Mouse (Mus musculus) intestine, embryonic 15.5 days (tissue): ENCODE results near the gene Hils1. TPM values are rescaled to one million over a fixed set of nuclear protein-coding genes. Genes with fewer than 3 reads are reported as not detected.

Experiments
- ATAC-seq: fragments of 200-750 bp; cut with Nextera tagmentation; 2 replicates; pipeline ENCODE4 v1.8.0; 2017; ENCODE audit warnings: moderate TSS enrichment, moderate library complexity
- H3K27ac ChIP-seq: fragments of 300-500 bp; sonication (generic); 2 replicates; pipeline ENCODE4 v1.5.1; 2015; ENCODE audit warnings: mild to moderate bottlenecking, inconsistent platforms
- H3K27me3 ChIP-seq: fragments of 300-500 bp; sonication (generic); replicated peaks from 2 replicates; pipeline ENCODE4 v1.6.1; 2015; ENCODE audit warnings: inconsistent platforms
- H3K36me3 ChIP-seq: fragments of 300-500 bp; sonication (generic); 2 replicates; pipeline ENCODE4 v1.6.1; 2015; ENCODE audit warnings: inconsistent platforms
- H3K4me1 ChIP-seq: fragments of 300-500 bp; sonication (generic); replicated peaks from 2 replicates; pipeline ENCODE4 v1.6.1; 2015; ENCODE audit warnings: inconsistent platforms
- H3K4me2 ChIP-seq: fragments of 300-500 bp; sonication (generic); replicated peaks from 2 replicates; pipeline ENCODE4 v1.6.1; 2015; ENCODE audit warnings: mild to moderate bottlenecking, inconsistent platforms
- H3K4me3 ChIP-seq: fragments of 300-500 bp; sonication (generic); replicated peaks from 2 replicates; pipeline ENCODE4 v1.5.1; 2015; ENCODE audit warnings: inconsistent platforms
- H3K9ac ChIP-seq: fragments of 300-500 bp; sonication (generic); 2 replicates; pipeline ENCODE4 v1.6.1; 2015; ENCODE audit warnings: inconsistent platforms
- H3K9me3 ChIP-seq: fragments of 300-500 bp; sonication (generic); 2 replicates; pipeline ENCODE4 v1.6.1; 2016; ENCODE audit warnings: inconsistent platforms
- WGBS: fragments of 180-500 bp; shearing (Covaris S2); methylation state at CpG from one replicate; pipeline ENCODE4 v1.1.7; 2015; 5-methylcytosine and 5-hydroxymethylcytosine counted together
- polyA plus RNA-seq: library from polyadenylated mRNA; unstranded; fragments of >200 nt; fragmentation: Nextera tagmentation; extraction: Ambion mirVana; gene quantifications from 2 replicates; pipeline ENCODE4 v1.2.1, GENCODE M21; 2015

The Hils1 gene
- polyA plus RNA-seq, 1 experiment from 2014 or later, result not detected

- WGBS, result under 1% methylated on average over 63 of the region's 69 CpGs
- Histone ChIP-seq H3K4me1 (peaks cover 65% of the 10 kb centered on the region), H3K36me3 (no peaks in the 10 kb centered on the region), H3K4me2 (peak within 1 kb of the TSS; percentile 93), H3K9me3 (no peaks in the 10 kb centered on the region), H3K4me3 (peak within 1 kb of the TSS; percentile 91), H3K27me3 (no peaks in the 10 kb centered on the region), H3K27ac (peak within 1 kb of the TSS; percentile 92), H3K9ac (peak within 1 kb of the TSS; percentile 82)
- peak; percentile 84 for ATAC-seq
These were observed 23.6 kb downstream of the Hils1 start, which contains the start of gene Ppp1r9b for GRCm38 (mm10) chr11:94990749-94991577. TSS of gene Ppp1r9b (plus strand) at chr11:94991035.

DNA sequence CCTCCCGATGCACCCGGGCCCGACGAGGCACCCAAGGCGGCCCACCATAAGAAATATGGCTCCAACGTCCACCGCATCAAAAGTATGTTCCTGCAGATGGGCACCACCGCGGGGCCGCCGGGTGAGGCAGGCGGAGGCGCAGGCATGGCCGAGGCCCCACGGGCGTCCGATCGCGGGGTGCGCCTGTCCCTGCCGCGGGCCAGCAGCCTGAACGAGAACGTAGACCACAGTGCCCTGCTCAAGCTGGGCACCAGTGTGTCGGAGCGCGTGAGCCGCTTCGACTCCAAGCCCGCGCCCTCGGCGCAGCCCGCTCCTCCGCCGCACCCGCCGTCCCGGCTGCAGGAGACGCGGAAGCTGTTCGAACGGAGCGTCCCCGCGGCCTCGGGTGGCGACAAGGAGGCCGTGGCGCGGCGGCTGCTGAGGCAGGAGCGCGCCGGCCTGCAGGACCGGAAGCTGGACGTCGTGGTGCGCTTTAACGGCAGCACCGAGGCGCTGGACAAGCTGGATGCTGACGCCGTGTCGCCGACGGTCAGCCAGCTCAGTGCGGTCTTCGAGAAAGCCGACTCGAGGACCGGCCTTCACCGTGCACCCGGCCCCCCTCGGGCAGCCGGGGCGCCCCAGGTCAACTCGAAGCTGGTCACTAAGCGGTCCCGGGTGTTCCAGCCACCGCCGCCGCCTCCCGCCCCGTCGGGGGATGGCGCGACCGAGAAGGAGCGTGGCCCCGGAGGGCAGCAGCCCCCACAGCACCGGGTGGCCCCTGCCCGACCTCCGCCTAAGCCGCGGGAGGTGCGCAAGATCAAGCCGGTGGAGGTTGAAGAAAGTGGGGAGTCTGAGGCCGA is 24.5 kb downstream of the Hils1 start:
- peak overlapping the region; percentile 82 for H3K9ac ChIP-seq
- H3K36me3 ChIP-seq, result peaks cover 6% of the 10 kb centered on the region
- peaks cover 67% of the 10 kb centered on the region for H3K4me1 ChIP-seq
- WGBS, result under 1% methylated on average over 99 of the region's 99 CpGs
- H3K4me3 ChIP-seq, result peak overlapping the region; percentile 91
- no peak for ATAC-seq
- H3K27me3 ChIP-seq, result no peaks in the 10 kb centered on the region
- peak overlapping the region; percentile 93 for H3K4me2 ChIP-seq
- H3K27ac ChIP-seq, result peak overlapping the region; percentile 92
- no peaks in the 10 kb centered on the region for H3K9me3 ChIP-seq

GRCm38 (mm10) chr11:94992480-94992753 is 25.0 kb downstream of the Hils1 start:
- 3% methylated on average over 20 of the region's 20 CpGs for WGBS
- peak overlapping the region; percentile 82 for H3K9ac ChIP-seq
- peaks cover 6% of the 10 kb centered on the region for H3K36me3 ChIP-seq
- H3K27ac ChIP-seq, result peak overlapping the region; percentile 92
- no peaks in the 10 kb centered on the region for H3K9me3 ChIP-seq
- peaks cover 68% of the 10 kb centered on the region for H3K4me1 ChIP-seq
- H3K4me2 ChIP-seq, result peak overlapping the region; percentile 93
- H3K27me3 ChIP-seq, result no peaks in the 10 kb centered on the region
- H3K4me3 ChIP-seq, result peak overlapping the region; percentile 91
- ATAC-seq, result no peak

DNA sequence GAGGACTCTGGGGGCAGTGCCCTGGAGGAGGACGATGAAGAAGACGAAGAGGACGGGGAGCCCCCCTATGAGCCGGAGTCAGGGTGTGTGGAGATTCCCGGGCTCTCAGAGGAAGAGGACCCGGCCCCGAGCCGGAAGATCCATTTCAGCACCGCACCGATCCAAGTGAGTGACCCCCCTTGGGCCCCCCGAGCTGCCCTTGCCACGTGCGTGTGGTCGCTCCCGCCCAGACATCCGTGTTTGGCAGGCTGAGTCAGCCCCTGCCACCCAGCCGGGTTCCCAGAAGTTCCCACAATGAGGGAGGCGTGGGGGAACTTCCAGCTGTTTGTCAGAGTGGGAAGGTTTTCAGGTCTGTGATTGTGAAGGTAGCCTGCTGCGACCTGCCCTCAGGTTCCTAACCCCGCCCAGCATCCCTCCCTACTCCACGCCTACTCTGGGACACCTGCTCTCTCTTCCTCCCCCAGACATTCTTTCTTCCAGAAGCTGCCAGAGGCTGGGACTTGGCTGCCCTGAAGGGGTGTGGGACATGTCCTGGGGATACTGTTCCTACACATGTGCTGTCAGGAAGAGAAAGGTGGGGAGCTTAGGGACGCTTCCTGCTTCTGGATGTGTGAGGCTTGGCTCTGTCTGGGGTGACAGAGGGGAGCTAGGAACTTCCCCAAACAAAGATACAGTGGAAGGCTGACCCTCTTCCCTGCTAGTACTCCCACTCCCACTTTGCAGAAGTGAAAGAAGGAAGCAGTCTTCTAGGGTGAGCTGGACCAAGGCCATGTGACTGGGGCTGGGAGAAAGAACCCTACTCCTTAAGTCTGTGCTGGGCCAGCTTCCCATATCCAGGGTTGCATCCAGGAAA is 25.6 kb downstream of the Hils1 start:
- H3K27me3 ChIP-seq, result no peaks in the 10 kb centered on the region
- ATAC-seq, result peak; percentile 27; the same call in 1 of the 2 replicates
- H3K36me3 ChIP-seq, result peaks cover 9% of the 10 kb centered on the region
- H3K9me3 ChIP-seq, result no peaks in the 10 kb centered on the region
- peaks cover 73% of the 10 kb centered on the region for H3K4me1 ChIP-seq
- peak overlapping the region; percentile 82 for H3K9ac ChIP-seq
- 1% methylated on average over 22 of the region's 22 CpGs for whole genome bisulfite sequencing
- peak overlapping the region; percentile 92 for H3K27ac ChIP-seq
- peak overlapping the region; percentile 93 for H3K4me2 ChIP-seq
- peak overlapping the region; percentile 91 for H3K4me3 ChIP-seq

DNA sequence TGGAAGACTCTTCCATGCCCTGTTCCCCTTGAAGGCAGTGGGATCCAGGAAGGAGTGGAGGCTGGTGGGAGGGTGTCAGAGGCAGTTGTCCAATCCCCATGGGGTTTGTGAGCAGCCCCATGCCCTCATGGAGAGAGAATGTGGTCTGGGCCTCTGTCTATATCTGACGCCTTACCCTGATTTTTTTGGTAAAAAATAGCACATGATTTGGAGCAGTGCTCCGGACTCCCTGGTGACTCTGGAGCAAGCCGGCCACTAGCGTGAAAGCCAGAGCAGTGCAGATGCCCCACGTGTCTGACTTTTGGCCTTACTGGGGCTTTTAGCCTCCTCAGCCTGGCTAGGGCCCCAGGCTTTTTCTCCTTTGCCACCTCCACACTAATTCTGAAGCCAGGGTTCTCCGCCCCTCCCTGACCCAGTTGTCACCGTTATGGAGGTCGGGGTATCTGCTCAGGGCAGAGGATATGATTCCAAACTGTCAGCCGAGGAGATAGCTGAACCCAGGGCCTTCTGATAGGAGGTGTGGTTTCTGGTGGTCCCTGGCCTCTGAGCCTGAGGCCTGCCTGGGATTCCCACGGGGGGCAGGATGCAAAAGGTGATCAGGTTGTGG is 26.9 kb downstream of the Hils1 start:
- H3K27ac ChIP-seq, result no peak overlapping the region
- ATAC-seq, result no peak

DNA sequence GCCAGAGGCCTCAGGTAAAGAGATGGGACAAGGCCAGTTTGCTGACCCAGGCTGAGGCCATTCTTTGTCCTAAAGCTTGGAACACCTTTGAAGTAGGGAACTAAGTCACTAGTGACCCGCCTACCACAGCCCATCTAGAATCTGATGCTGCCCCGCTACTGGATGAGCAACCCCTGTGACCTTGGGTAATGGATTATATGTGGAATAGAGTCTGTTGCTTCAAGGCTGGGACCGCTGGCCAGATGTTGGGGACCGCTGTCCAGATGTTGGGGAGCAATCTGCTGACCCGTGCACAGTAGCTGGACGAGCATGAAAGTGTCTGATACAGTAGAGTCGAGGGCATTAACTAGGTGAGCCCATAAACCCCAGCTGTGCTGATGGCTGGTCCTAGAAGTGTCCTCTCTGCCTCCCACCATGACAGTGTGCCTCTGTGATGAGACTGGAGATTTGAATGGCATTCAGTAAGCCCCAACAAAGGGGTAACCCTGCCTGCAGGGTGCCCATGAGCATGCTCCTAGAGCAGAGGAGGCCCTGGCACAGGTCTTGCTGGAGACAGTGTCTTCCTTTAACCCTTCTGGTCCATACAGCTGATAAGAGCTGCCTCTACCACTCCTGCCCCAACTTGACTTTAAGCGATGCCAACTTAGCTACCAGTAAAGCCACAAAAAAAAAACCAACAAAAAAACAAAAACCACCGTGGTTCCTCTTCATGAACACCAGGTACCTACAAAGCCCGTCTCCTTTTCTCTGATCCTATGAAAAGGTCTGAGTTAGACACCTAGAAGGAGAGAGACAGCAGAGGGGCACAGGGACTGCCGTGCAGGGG is 27.8 kb downstream of the Hils1 start:
- no peak for ATAC-seq
- Histone ChIP-seq H3K9ac (peak overlapping the region; percentile 82), H3K4me3 (peak overlapping the region; percentile 91), H3K27ac (no peak overlapping the region), H3K9me3 (no peaks in the 10 kb centered on the region), H3K36me3 (peaks cover 19% of the 10 kb centered on the region), H3K4me1 (peaks cover 61% of the 10 kb centered on the region), H3K4me2 (peak overlapping the region; percentile 93), H3K27me3 (no peaks in the 10 kb centered on the region)
- 83% methylated on average over 11 of the region's 11 CpGs for WGBS

More for the DNA sequence above, 26.9 kb downstream of the Hils1 start:
- WGBS, result 46% methylated on average over 10 of the region's 10 CpGs
- Histone ChIP-seq H3K4me3 (peak overlapping the region; percentile 91), H3K9me3 (no peaks in the 10 kb centered on the region), H3K36me3 (peaks cover 14% of the 10 kb centered on the region), H3K9ac (peak overlapping the region; percentile 82), H3K4me2 (peak overlapping the region; percentile 93), H3K27me3 (no peaks in the 10 kb centered on the region), H3K4me1 (peaks cover 65% of the 10 kb centered on the region)

- ATAC-seq, result no peak
- peak overlapping the region; percentile 93 for H3K4me2 ChIP-seq
- H3K9me3 ChIP-seq, result no peaks in the 10 kb centered on the region
- H3K36me3 ChIP-seq, result peaks cover 19% of the 10 kb centered on the region
- WGBS, result 82% methylated on average over 8 of the region's 8 CpGs
- no peak overlapping the region for H3K9ac ChIP-seq
- H3K27me3 ChIP-seq, result no peaks in the 10 kb centered on the region
- no peak overlapping the region for H3K4me3 ChIP-seq
- H3K27ac ChIP-seq, result no peak overlapping the region
- peaks cover 66% of the 10 kb centered on the region for H3K4me1 ChIP-seq
These were observed 28.7 kb downstream of the Hils1 start for GRCm38 (mm10) chr11:94996101-94996500.

GRCm38 (mm10) chr11:94996984-94997383 is 29.6 kb downstream of the Hils1 start:
- 91% methylated on average over 6 of the region's 6 CpGs for WGBS
- H3K4me3 ChIP-seq, result no peak overlapping the region
- H3K4me1 ChIP-seq, result peaks cover 65% of the 10 kb centered on the region
- H3K9me3 ChIP-seq, result no peaks in the 10 kb centered on the region
- no peak for ATAC-seq
- H3K9ac ChIP-seq, result no peak overlapping the region
- H3K27me3 ChIP-seq, result no peaks in the 10 kb centered on the region
- no peak overlapping the region for H3K27ac ChIP-seq
- H3K36me3 ChIP-seq, result peaks cover 25% of the 10 kb centered on the region
- H3K4me2 ChIP-seq, result no peak overlapping the region

GRCm38 (mm10) chr11:94997596-94997995 is 30.2 kb downstream of the Hils1 start:
- no peak overlapping the region for H3K4me3 ChIP-seq
- H3K36me3 ChIP-seq, result peaks cover 31% of the 10 kb centered on the region
- 32% methylated on average over 5 of the region's 5 CpGs for WGBS
- H3K9ac ChIP-seq, result no peak overlapping the region
- H3K27me3 ChIP-seq, result no peaks in the 10 kb centered on the region
- H3K27ac ChIP-seq, result 0 out of 2 replicates have a peak overlapping the region, but pooled peaks have one; percentile 17
- H3K4me2 ChIP-seq, result peak overlapping the region; percentile 26; the same call in 1 of the 2 replicates
- ATAC-seq, result peak; percentile 81
- H3K4me1 ChIP-seq, result peaks cover 59% of the 10 kb centered on the region
- H3K9me3 ChIP-seq, result no peaks in the 10 kb centered on the region

DNA sequence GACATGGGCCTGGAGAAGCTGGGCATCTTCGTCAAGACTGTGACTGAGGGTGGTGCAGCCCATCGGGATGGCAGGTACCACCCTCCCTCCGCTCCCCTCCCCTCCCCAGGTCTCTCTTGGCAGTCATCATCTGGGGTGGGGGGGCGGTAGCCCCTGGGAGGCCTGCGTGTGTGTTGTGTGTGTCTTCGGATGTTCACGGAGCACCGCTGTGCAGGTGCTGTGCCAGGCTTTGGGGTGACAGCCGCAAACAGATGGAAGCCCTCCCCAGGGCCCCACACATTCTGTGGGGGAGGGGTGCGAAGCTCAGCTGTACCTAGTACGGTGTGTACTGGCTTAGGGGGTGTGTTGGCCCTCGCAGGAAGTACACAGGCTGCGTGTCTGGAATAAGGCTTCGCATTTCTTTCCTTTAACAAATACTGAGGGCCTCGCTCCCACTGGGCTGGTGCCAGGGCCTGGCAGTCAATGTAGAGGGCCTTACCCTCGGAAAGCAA is 30.7 kb downstream of the Hils1 start:
- 76% methylated on average over 16 of the region's 16 CpGs for WGBS
- Histone ChIP-seq H3K9me3 (no peaks in the 10 kb centered on the region), H3K4me1 (peaks cover 54% of the 10 kb centered on the region), H3K4me3 (no peak overlapping the region), H3K27ac (0 out of 2 replicates have a peak overlapping the region, but pooled peaks have one; percentile 17), H3K27me3 (no peaks in the 10 kb centered on the region), H3K36me3 (peaks cover 35% of the 10 kb centered on the region), H3K9ac (no peak overlapping the region), H3K4me2 (peak overlapping the region; percentile 26; the same call in 1 of the 2 replicates)
- ATAC-seq, result 0 out of 2 replicates have a peak, but pooled peaks have one; percentile 11
